Mouse (Mus musculus) liver, embryonic 11.5 days (tissue): Measurements from ENCODE around the gene Rapgef5. TPM values are rescaled to one million over a fixed set of nuclear protein-coding genes. Genes with fewer than 3 reads are reported as not detected.

Source experiments
- ATAC-seq: fragments of 200-750 bp; cut with Nextera tagmentation; replicated peaks from 2 replicates; pipeline ENCODE4 v1.8.0; 2017; ENCODE audit warnings: moderate number of reproducible peaks, mild to moderate bottlenecking, moderate TSS enrichment, moderate library complexity; ENCODE audit not compliant: low FRiP score
- DNase-seq: peaks from one replicate; pipeline ENCODE4 v3.0.0-alpha.2; 2017; ENCODE audit warnings: low spot score
- H3K27ac ChIP-seq: fragments of 300-500 bp; sonication (generic); 2 replicates; pipeline ENCODE4 v1.5.1; 2014; ENCODE audit warnings: mild to moderate bottlenecking, low read depth, low read length, control low read depth
- H3K27me3 ChIP-seq: fragments of 300-500 bp; sonication (generic); replicated peaks from 2 replicates; pipeline ENCODE4 v1.6.1; 2014; ENCODE audit warnings: low read length, mixed read lengths; ENCODE audit not compliant: control insufficient read depth, insufficient read depth
- H3K36me3 ChIP-seq: fragments of 300-500 bp; sonication (generic); 2 replicates; pipeline ENCODE4 v1.6.1; 2014; ENCODE audit warnings: mild to moderate bottlenecking, low read length, moderate library complexity, mixed read lengths; ENCODE audit not compliant: control insufficient read depth, insufficient read depth
- H3K4me1 ChIP-seq: fragments of 300-500 bp; sonication (generic); replicated peaks from 2 replicates; pipeline ENCODE4 v1.6.1; 2014; ENCODE audit warnings: low read length, mixed read lengths; ENCODE audit not compliant: control insufficient read depth, insufficient read depth
- H3K4me2 ChIP-seq: fragments of 300-500 bp; sonication (generic); 2 replicates; pipeline ENCODE4 v1.6.1; 2014; ENCODE audit warnings: mild to moderate bottlenecking, control low read depth, moderate library complexity
- H3K4me3 ChIP-seq: fragments of 300-500 bp; sonication (generic); 2 replicates; pipeline ENCODE4 v1.5.1; 2014; ENCODE audit warnings: low read depth, low read length, control low read depth
- H3K9ac ChIP-seq: fragments of 300-500 bp; sonication (generic); 2 replicates; pipeline ENCODE4 v1.6.1; 2014; ENCODE audit warnings: low read depth, low read length, control low read depth
- H3K9me3 ChIP-seq: fragments of 300-500 bp; sonication (generic); 2 replicates; pipeline ENCODE4 v1.6.1; 2016; ENCODE audit warnings: low read length, inconsistent platforms, mixed read lengths; ENCODE audit not compliant: control insufficient read depth
- WGBS: fragments of 180-500 bp; shearing (Covaris S2); extraction: QIAGEN DNeasy Blood & Tissue Kit; methylation state at CpG from one replicate; pipeline ENCODE4 v1.1.7; 2014; 5-methylcytosine and 5-hydroxymethylcytosine counted together
- polyA plus RNA-seq: library from polyadenylated mRNA; unstranded; fragments of >200 nt; fragmentation: Nextera tagmentation; extraction: Ambion mirVana; gene quantifications from 2 replicates; pipeline ENCODE4 v1.2.1, GENCODE M21; 2014

Gene Rapgef5
- polyA plus RNA-seq, 1 experiment from 2014 or later, result 2.6 TPM

GRCm38 (mm10) chr12:117760846-117761245, 244.6 kb downstream of the Rapgef5 start:
- Histone ChIP-seq H3K9me3 (no peaks in the 10 kb centered on the region), H3K4me2 (no peak overlapping the region), H3K27me3 (no peaks in the 10 kb centered on the region), H3K4me1 (0 out of 2 replicates have a peak, but pooled peaks cover under 1% of the 10 kb centered on the region), H3K27ac (no peak overlapping the region), H3K4me3 (no peak overlapping the region), H3K36me3 (no peaks in the 10 kb centered on the region), H3K9ac (no peak overlapping the region)
- no peak for DNase-seq
- ATAC-seq, result no peak

GRCm38 (mm10) chr12:117761698-117762097, 245.4 kb downstream of the Rapgef5 start:
- no peak overlapping the region for H3K4me2 ChIP-seq
- ATAC-seq, result no peak
- 52% methylated on average over 1 of the region's 1 CpGs for WGBS
- no peak overlapping the region for H3K9ac ChIP-seq
- H3K4me1 ChIP-seq, result no peaks in the 10 kb centered on the region
- no peak overlapping the region for H3K4me3 ChIP-seq
- no peaks in the 10 kb centered on the region for H3K9me3 ChIP-seq
- DNase-seq, result no peak
- no peaks in the 10 kb centered on the region for H3K36me3 ChIP-seq
- H3K27me3 ChIP-seq, result no peaks in the 10 kb centered on the region
- no peak overlapping the region for H3K27ac ChIP-seq

DNA sequence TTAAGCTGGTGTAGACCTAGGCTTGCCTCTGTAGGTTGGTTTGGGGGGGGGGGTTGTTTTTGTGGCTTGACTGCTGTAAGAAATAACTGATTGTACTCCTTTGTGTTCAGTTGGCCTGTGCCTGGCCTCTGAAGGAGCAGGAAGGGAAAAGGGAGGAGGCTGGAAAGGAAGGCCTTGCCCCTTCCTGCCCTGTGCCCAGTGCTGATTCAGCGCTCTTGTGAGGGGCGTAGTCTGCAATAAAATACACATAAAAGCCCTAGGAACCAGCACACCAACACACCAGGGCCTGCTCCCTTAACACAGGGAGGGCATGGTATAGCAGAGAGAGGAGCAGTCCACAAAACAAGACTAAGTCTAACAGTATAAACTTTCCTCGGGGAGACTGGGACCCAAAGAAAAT, 247.0 kb downstream of the Rapgef5 start:
- H3K36me3 ChIP-seq, result no peaks in the 10 kb centered on the region
- H3K27ac ChIP-seq, result no peak overlapping the region
- no peaks in the 10 kb centered on the region for H3K9me3 ChIP-seq
- no peak overlapping the region for H3K9ac ChIP-seq
- DNase-seq (no peak), ATAC-seq (0 out of 2 replicates have a peak, but pooled peaks have one; percentile 19)
- WGBS, result 59% methylated on average over 3 of the region's 3 CpGs
- no peaks in the 10 kb centered on the region for H3K4me1 ChIP-seq
- H3K4me3 ChIP-seq, result no peak overlapping the region
- H3K27me3 ChIP-seq, result no peaks in the 10 kb centered on the region
- H3K4me2 ChIP-seq, result no peak overlapping the region

DNA sequence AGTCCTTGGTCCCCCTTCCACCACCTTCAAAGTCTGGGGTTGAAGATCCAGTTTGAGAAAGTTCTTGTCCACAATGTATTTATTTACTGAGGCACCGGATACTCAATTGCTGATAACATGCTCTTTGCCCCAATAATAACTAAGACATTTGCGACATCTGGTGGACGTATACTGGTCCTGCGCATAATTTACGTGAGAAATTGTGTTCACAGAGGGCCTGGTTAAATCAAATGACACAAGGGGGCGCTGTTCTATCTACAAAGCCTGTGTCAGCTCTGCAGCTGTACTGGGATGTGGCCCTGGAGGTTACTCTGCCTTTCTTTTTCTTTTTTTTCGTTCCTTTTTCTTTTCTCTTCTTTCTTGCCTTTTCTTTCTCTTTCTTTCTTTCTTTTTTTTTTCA, 248.6 kb downstream of the Rapgef5 start:
- 4% methylated on average over 7 of the region's 7 CpGs for WGBS
- ATAC-seq (peak; percentile 72), DNase-seq (peak; percentile 60)
- no peaks in the 10 kb centered on the region for H3K9me3 ChIP-seq
- no peaks in the 10 kb centered on the region for H3K27me3 ChIP-seq
- H3K4me2 ChIP-seq, result no peak overlapping the region
- H3K4me1 ChIP-seq, result no peaks in the 10 kb centered on the region
- H3K36me3 ChIP-seq, result no peaks in the 10 kb centered on the region
- no peak overlapping the region for H3K4me3 ChIP-seq
- no peak overlapping the region for H3K9ac ChIP-seq
- no peak overlapping the region for H3K27ac ChIP-seq

DNA sequence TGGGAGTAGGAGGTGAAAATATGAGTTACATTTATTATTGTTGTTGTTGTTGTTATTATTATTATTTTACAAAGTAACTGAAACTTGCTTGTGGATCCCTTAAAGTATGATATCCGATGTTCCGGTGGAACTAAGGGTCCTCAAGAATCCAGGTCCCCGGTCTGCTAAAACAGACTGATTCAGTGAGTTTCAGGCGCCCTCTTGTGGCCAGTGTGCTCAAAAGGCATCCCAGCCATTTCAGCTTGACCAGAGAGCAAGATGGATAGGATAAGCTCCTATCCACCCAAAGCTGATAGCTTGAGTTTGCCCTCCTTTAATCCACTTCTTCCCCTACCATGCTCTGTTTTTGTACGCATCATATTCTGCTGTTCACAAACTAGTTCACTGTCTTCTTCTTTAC, 252.8 kb downstream of the Rapgef5 start:
- Histone ChIP-seq H3K9ac (no peak overlapping the region), H3K4me3 (no peak overlapping the region), H3K36me3 (no peaks in the 10 kb centered on the region), H3K4me1 (no peaks in the 10 kb centered on the region), H3K27me3 (no peaks in the 10 kb centered on the region), H3K27ac (no peak overlapping the region), H3K9me3 (no peaks in the 10 kb centered on the region), H3K4me2 (no peak overlapping the region)
- ATAC-seq (no peak), DNase-seq (no peak)
- WGBS, result 14% methylated on average over 5 of the region's 5 CpGs

GRCm38 (mm10) chr12:117770211-117770610, 253.9 kb downstream of the Rapgef5 start:
- Histone ChIP-seq H3K27ac (no peak overlapping the region), H3K9ac (no peak overlapping the region), H3K9me3 (no peaks in the 10 kb centered on the region), H3K36me3 (no peaks in the 10 kb centered on the region), H3K4me2 (no peak overlapping the region), H3K27me3 (no peaks in the 10 kb centered on the region), H3K4me3 (no peak overlapping the region), H3K4me1 (no peaks in the 10 kb centered on the region)
- 47% methylated on average over 2 of the region's 2 CpGs for WGBS
- DNase-seq (no peak), ATAC-seq (no peak)

- no peak overlapping the region for H3K4me2 ChIP-seq
- 89% methylated on average over 4 of the region's 4 CpGs for WGBS
- no peak overlapping the region for H3K27ac ChIP-seq
- DNase-seq, result no peak
- H3K4me3 ChIP-seq, result no peak overlapping the region
- H3K36me3 ChIP-seq, result no peaks in the 10 kb centered on the region
- no peak for ATAC-seq
- no peaks in the 10 kb centered on the region for H3K9me3 ChIP-seq
- no peaks in the 10 kb centered on the region for H3K27me3 ChIP-seq
- no peaks in the 10 kb centered on the region for H3K4me1 ChIP-seq
- H3K9ac ChIP-seq, result no peak overlapping the region
Observed at GRCm38 (mm10) chr12:117771156-117771555, 254.9 kb downstream of the Rapgef5 start.

DNA sequence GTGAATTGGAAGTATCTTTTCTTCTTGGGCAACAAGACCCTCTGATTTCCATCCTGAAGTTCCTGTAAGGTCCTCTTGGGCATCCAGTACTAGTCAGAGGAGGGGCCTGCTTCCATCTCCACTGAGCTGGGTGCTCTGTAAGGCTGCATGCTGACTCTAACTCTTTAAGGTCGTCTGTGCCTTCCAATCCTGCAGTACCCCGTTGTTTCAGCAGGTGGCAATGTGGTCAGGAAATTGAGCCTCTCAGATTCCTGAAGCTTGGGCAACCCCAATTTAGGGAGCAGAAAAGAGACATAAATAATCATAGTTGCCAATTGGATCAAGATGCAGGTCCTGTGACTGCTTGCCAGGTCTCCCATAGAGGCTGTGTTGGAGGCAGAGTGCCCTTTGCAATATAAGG, 256.4 kb downstream of the Rapgef5 start:
- H3K4me1 ChIP-seq, result no peaks in the 10 kb centered on the region
- no peaks in the 10 kb centered on the region for H3K9me3 ChIP-seq
- no peaks in the 10 kb centered on the region for H3K36me3 ChIP-seq
- H3K27me3 ChIP-seq, result no peaks in the 10 kb centered on the region
- H3K9ac ChIP-seq, result no peak overlapping the region
- H3K4me2 ChIP-seq, result no peak overlapping the region
- no peak overlapping the region for H3K27ac ChIP-seq
- H3K4me3 ChIP-seq, result no peak overlapping the region
- DNase-seq, result no peak
- 1% methylated on average over 2 of the region's 2 CpGs for WGBS
- ATAC-seq, result peak; percentile 39; the same call in 1 of the 2 replicates

GRCm38 (mm10) chr12:117776841-117777240, 260.6 kb downstream of the Rapgef5 start:
- Histone ChIP-seq H3K4me3 (no peak overlapping the region), H3K9ac (no peak overlapping the region), H3K4me1 (no peaks in the 10 kb centered on the region), H3K9me3 (no peaks in the 10 kb centered on the region), H3K4me2 (no peak overlapping the region), H3K27me3 (no peaks in the 10 kb centered on the region), H3K36me3 (no peaks in the 10 kb centered on the region), H3K27ac (no peak overlapping the region)
- ATAC-seq, result no peak
- WGBS, result 65% methylated on average over 5 of the region's 5 CpGs
- DNase-seq, result no peak
